Mouse (Mus musculus) embryonic facial prominence, embryonic 12.5 days (tissue): ENCODE results near the gene Nadsyn1. TPM values are rescaled to one million over a fixed set of nuclear protein-coding genes. Genes with fewer than 3 reads are reported as not detected.

Experiments
- ATAC-seq: fragments of 200-750 bp; cut with Nextera tagmentation; 2 replicates; pipeline ENCODE4 v1.8.0; 2017; ENCODE audit not compliant: insufficient number of reproducible peaks, insufficient read depth, low FRiP score, low TSS enrichment
- H3K27ac ChIP-seq: fragments of 300-500 bp; sonication (generic); 2 replicates; pipeline ENCODE4 v1.5.1; 2016; ENCODE audit warnings: mild to moderate bottlenecking
- H3K27me3 ChIP-seq: fragments of 300-500 bp; sonication (generic); 2 replicates; pipeline ENCODE4 v1.6.1; 2016; ENCODE audit warnings: mild to moderate bottlenecking, moderate library complexity
- H3K36me3 ChIP-seq: fragments of 300-500 bp; sonication (generic); 2 replicates; pipeline ENCODE4 v1.6.1; 2016; ENCODE audit warnings: mild to moderate bottlenecking
- H3K4me1 ChIP-seq: fragments of 300-500 bp; sonication (generic); 2 replicates; pipeline ENCODE4 v1.6.1; 2016
- H3K4me2 ChIP-seq: fragments of 300-500 bp; sonication (generic); replicated peaks from 2 replicates; pipeline ENCODE4 v1.6.1; 2016; ENCODE audit warnings: mild to moderate bottlenecking, moderate library complexity
- H3K4me3 ChIP-seq: fragments of 300-500 bp; sonication (generic); 2 replicates; pipeline ENCODE4 v1.5.1; 2016; ENCODE audit warnings: mild to moderate bottlenecking
- H3K9ac ChIP-seq: fragments of 300-500 bp; sonication (generic); 2 replicates; pipeline ENCODE4 v1.6.1; 2016; ENCODE audit warnings: mild to moderate bottlenecking, moderate library complexity
- H3K9me3 ChIP-seq: fragments of 300-500 bp; sonication (generic); 2 replicates; pipeline ENCODE4 v1.6.1; 2016; ENCODE audit warnings: mild to moderate bottlenecking, moderate library complexity
- WGBS: fragments of 180-500 bp; shearing (Covaris S2); methylation state at CpG from one replicate; pipeline ENCODE4 v1.1.7; 2016; 5-methylcytosine and 5-hydroxymethylcytosine counted together
- polyA plus RNA-seq: library from polyadenylated mRNA; unstranded; fragments of >200 nt; fragmentation: Nextera tagmentation; extraction: Ambion mirVana; gene quantifications from 2 replicates; pipeline ENCODE4 v1.2.1, GENCODE M21; 2016

Nadsyn1 gene
- polyA plus RNA-seq, 1 experiment from 2014 or later = 7.7 TPM

GRCm38 (mm10) chr7:143800770-143801169, 21.9 kb downstream of the Nadsyn1 start:
- 80% methylated on average over 1 of the region's 1 CpGs for WGBS
- H3K9ac ChIP-seq = no peak overlapping the region
- H3K36me3 ChIP-seq = peaks cover 73% of the 10 kb centered on the region
- H3K9me3 ChIP-seq = no peaks in the 10 kb centered on the region
- H3K27me3 ChIP-seq = no peaks in the 10 kb centered on the region
- ATAC-seq = no peak
- H3K27ac ChIP-seq = no peak overlapping the region
- H3K4me3 ChIP-seq = no peak overlapping the region
- no peaks in the 10 kb centered on the region for H3K4me1 ChIP-seq
- no peak overlapping the region for H3K4me2 ChIP-seq

GRCm38 (mm10) chr7:143798783-143799182, 23.9 kb downstream of the Nadsyn1 start:
- no peak overlapping the region for H3K4me2 ChIP-seq
- H3K27me3 ChIP-seq = no peaks in the 10 kb centered on the region
- peaks cover 67% of the 10 kb centered on the region for H3K36me3 ChIP-seq
- H3K4me1 ChIP-seq = no peaks in the 10 kb centered on the region
- H3K9me3 ChIP-seq = no peaks in the 10 kb centered on the region
- H3K4me3 ChIP-seq = no peak overlapping the region
- 85% methylated on average over 4 of the region's 4 CpGs for WGBS
- H3K27ac ChIP-seq = no peak overlapping the region
- no peak for ATAC-seq
- H3K9ac ChIP-seq = no peak overlapping the region

DNA sequence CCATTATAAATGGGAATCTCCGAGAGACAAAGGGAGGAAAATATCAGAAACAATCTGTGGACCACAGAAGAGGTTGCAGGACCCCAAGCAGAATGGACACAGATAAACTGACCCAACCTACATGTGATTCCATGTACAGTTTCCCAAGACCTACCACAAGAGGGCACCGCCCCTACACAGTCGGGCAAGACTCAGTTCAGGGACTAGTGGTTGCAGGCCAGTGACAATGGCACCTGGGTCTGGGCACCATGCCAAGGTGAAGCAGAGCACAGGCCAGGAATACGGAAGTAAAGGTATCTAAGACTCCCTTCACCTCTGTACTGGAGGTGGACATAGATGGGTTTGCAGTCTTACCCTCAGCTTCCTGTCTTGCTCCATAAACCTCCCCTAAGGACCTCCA, 29.5 kb downstream of the Nadsyn1 start:
- 61% methylated on average over 4 of the region's 4 CpGs for WGBS
- ATAC-seq = peak; percentile 35; the same call in 1 of the 2 replicates
- H3K4me3 ChIP-seq = no peak overlapping the region
- no peak overlapping the region for H3K27ac ChIP-seq
- no peak overlapping the region for H3K4me2 ChIP-seq
- H3K27me3 ChIP-seq = no peaks in the 10 kb centered on the region
- H3K9me3 ChIP-seq = no peaks in the 10 kb centered on the region
- H3K9ac ChIP-seq = no peak overlapping the region
- H3K36me3 ChIP-seq = peaks cover 31% of the 10 kb centered on the region
- H3K4me1 ChIP-seq = no peaks in the 10 kb centered on the region

DNA sequence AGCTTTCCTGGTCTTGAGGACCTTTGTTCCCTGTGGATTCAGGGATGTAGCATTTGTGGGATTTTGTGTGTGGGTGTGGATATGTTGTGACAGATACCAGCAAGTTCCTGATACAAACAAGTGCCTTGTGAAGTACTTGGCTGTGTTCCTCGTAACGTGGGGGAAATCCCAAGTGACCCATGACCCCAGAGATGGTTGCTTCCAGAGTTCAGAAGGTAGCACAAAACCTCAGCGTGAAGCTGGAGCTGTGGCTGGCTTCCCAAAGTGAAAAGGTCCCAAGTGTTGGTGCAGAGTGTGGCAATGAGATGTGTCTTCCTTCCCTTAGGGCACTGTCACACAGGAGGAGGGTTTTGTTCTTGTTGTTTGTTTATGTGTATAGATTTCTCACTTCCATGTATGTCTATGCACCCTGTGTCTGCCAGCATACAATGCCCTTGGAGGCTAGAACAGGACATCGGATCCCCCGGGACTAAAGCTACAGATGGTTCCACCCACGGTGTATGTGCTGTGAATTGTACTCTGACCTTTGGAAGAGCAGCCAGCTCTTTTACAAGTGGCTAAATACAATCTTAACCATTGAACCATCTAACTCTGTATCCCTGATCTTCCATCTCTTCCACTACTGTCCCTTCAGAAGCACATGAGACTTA, 30.2 kb downstream of the Nadsyn1 start:
- Histone ChIP-seq H3K9me3 (no peaks in the 10 kb centered on the region), H3K4me1 (no peaks in the 10 kb centered on the region), H3K27me3 (no peaks in the 10 kb centered on the region), H3K4me2 (no peak overlapping the region), H3K27ac (no peak overlapping the region), H3K4me3 (no peak overlapping the region), H3K9ac (no peak overlapping the region), H3K36me3 (peaks cover 25% of the 10 kb centered on the region)
- no peak for ATAC-seq
- 78% methylated on average over 6 of the region's 6 CpGs for WGBS

DNA sequence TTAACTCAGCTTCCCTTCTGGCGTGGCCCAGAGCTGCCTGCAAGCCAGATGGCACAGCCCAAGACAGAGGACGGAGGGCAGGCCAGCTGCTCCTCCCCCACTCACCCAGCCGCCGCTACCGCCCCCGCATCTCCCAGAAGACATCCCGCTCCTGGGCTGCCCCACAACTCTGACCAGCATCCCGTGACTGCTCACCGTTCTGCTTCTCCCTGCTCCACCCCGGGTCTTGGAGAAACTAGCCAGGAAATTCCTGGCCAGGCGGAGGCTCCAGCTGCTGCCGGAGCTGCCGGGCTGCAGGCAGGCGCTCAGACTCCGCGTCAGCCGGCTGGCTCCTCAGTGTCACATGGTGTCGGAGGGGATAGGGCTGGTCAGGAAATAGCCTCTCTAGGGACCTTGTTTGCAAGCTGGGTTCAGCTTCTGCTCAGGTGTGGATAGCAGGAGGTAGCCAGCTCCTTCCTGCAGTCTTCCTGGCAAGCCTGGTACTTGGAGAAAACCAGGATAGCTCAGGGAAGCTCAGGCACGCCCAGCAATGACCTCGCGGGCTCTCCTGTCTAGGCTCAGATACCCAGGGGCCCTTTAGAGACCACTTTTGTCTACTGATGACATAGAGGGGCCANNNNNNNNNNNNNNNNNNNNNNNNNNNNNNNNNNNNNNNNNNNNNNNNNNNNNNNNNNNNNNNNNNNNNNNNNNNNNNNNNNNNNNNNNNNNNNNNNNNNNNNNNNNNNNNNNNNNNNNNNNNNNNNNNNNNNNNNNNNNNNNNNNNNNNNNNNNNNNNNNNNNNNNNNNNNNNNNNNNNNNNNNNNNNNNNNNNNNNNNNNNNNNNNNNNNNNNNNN, 38.4 kb downstream of the Nadsyn1 start, which contains the start of gene Mrgpre:
TSS of gene Mrgpre (minus strand) at position 505 of the 834 bp plus-strand sequence.
- peak within 1 kb of the TSS; percentile 69 for H3K27ac ChIP-seq
- peak within 1 kb of the TSS; percentile 41 for H3K9ac ChIP-seq
- peaks cover 27% of the 10 kb centered on the region for H3K4me1 ChIP-seq
- 3% methylated on average over 20 of the region's 21 CpGs for WGBS
- H3K4me2 ChIP-seq = peak within 1 kb of the TSS; percentile 63
- H3K4me3 ChIP-seq = peak within 1 kb of the TSS; percentile 36
- no peaks in the 10 kb centered on the region for H3K36me3 ChIP-seq
- no peaks in the 10 kb centered on the region for H3K27me3 ChIP-seq
- no peaks in the 10 kb centered on the region for H3K9me3 ChIP-seq
- ATAC-seq = peak; percentile 82

GRCm38 (mm10) chr7:143783378-143783995, 39.2 kb downstream of the Nadsyn1 start:
- Histone ChIP-seq H3K9ac (peak overlapping the region; percentile 41), H3K27me3 (no peaks in the 10 kb centered on the region), H3K4me2 (peak overlapping the region; percentile 63), H3K9me3 (no peaks in the 10 kb centered on the region), H3K27ac (peak overlapping the region; percentile 69), H3K4me1 (peaks cover 27% of the 10 kb centered on the region), H3K4me3 (peak overlapping the region; percentile 36), H3K36me3 (no peaks in the 10 kb centered on the region)
- 17% methylated on average over 6 of the region's 6 CpGs for WGBS
- ATAC-seq = peak; percentile 50; the same call in 1 of the 2 replicates

DNA sequence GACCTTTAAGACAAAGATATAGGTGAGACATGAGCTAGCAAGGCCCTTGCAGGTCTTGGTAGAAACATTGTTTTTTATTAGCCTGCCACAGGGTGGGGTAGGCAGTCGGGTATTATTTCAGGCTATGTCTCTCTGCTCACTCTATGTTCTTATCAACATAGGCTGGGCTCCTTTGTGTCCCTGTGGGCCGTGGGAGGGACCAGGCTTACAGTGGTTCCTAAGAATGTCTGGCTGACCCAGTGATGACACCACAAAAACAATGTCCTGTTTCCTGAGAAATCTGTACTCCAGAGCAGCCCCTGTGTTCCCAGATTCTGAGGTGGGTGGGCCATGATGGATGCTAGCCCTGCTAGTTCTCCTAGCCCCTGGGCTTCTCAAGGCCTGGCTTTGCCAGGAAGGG, 45.3 kb downstream of the Nadsyn1 start:
- Histone ChIP-seq H3K27me3 (no peaks in the 10 kb centered on the region), H3K4me2 (no peak overlapping the region), H3K4me1 (no peaks in the 10 kb centered on the region), H3K9me3 (no peaks in the 10 kb centered on the region), H3K36me3 (no peaks in the 10 kb centered on the region), H3K9ac (no peak overlapping the region), H3K27ac (no peak overlapping the region), H3K4me3 (no peak overlapping the region)
- 50% methylated on average over 2 of the region's 2 CpGs for WGBS
- ATAC-seq = no peak

- no peak overlapping the region for H3K4me3 ChIP-seq
- WGBS = 36% methylated on average over 3 of the region's 3 CpGs
- no peak for ATAC-seq
Observed at GRCm38 (mm10) chr7:143776137-143776536, 46.5 kb downstream of the Nadsyn1 start.

DNA sequence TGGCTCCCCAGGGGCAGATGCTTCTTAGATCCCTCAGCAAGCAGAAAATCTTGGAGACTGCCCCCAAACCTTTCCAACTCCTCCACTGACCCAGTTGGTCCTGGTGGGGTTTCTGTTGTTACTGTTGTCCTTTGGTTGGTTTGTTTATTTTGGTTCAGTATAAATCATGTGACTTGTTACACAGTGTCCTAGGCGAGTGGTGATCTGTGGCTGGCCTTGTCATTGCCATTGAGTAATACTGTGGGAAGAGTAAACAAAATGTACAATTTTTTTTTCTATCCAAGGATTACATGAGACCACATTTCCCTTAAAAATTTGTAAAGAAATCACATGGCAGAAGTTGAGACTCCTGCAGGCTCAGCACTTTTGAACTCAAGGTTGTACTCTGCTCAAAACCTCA, 53.2 kb downstream of the Nadsyn1 start:
- H3K27ac ChIP-seq = no peak overlapping the region
- no peaks in the 10 kb centered on the region for H3K36me3 ChIP-seq
- WGBS = 44% methylated on average over 1 of the region's 1 CpGs
- H3K9me3 ChIP-seq = no peaks in the 10 kb centered on the region
- H3K4me1 ChIP-seq = no peaks in the 10 kb centered on the region
- H3K4me2 ChIP-seq = no peak overlapping the region
- no peak overlapping the region for H3K9ac ChIP-seq
- no peak for ATAC-seq
- H3K4me3 ChIP-seq = no peak overlapping the region
- H3K27me3 ChIP-seq = peaks cover 21% of the 10 kb centered on the region; the same call in 1 of the 2 replicates

More at GRCm38 (mm10) chr7:143776137-143776536, 46.5 kb downstream of the Nadsyn1 start:
- no peak overlapping the region for H3K9ac ChIP-seq
- no peaks in the 10 kb centered on the region for H3K4me1 ChIP-seq
- no peaks in the 10 kb centered on the region for H3K36me3 ChIP-seq
- H3K4me2 ChIP-seq = no peak overlapping the region
- H3K27me3 ChIP-seq = no peaks in the 10 kb centered on the region
- H3K9me3 ChIP-seq = no peaks in the 10 kb centered on the region
- H3K27ac ChIP-seq = no peak overlapping the region

GRCm38 (mm10) chr7:143768267-143768666, 54.4 kb downstream of the Nadsyn1 start:
- H3K27ac ChIP-seq = no peak overlapping the region
- no peak overlapping the region for H3K9ac ChIP-seq
- no peaks in the 10 kb centered on the region for H3K9me3 ChIP-seq
- no peak overlapping the region for H3K4me2 ChIP-seq
- peaks cover 25% of the 10 kb centered on the region; the same call in 1 of the 2 replicates for H3K27me3 ChIP-seq
- no peaks in the 10 kb centered on the region for H3K36me3 ChIP-seq
- WGBS = 75% methylated on average over 6 of the region's 6 CpGs
- no peak overlapping the region for H3K4me3 ChIP-seq
- ATAC-seq = no peak
- H3K4me1 ChIP-seq = no peaks in the 10 kb centered on the region

DNA sequence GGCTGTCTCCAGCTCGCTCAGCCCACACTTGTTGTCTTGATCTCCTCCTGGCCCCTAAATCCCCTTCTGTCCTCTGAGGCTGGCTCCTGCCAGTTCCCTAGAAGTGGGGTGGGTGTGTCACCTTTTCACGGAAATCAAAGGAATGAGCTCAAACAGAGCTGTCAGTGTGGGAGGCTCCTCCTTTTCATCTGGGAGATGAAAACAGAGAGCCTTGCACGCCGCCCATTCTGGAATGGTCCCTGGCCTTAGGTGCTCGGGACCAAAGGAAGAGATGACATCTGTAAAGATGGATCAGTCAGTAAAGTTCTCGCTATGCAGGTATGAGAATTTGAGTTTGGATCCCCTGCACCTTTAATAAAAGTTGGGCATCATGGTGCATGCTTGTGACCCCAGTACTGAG, 55.8 kb downstream of the Nadsyn1 start, which contains the start of gene Mrgprg:
TSS of gene Mrgprg (minus strand) at position 101 of the 400 bp plus-strand sequence.
- 44% methylated on average over 6 of the region's 6 CpGs for WGBS
- H3K4me2 ChIP-seq = no peak within 1 kb of the TSS
- no peaks in the 10 kb centered on the region for H3K36me3 ChIP-seq
- no peak within 1 kb of the TSS for H3K27ac ChIP-seq
- H3K9me3 ChIP-seq = no peaks in the 10 kb centered on the region
- no peak within 1 kb of the TSS for H3K4me3 ChIP-seq
- H3K9ac ChIP-seq = no peak within 1 kb of the TSS
- no peaks in the 10 kb centered on the region for H3K4me1 ChIP-seq
- H3K27me3 ChIP-seq = peaks cover 25% of the 10 kb centered on the region; the same call in 1 of the 2 replicates
- no peak for ATAC-seq
